Mouse (Mus musculus) kidney, embryonic 15.5 days (tissue): ENCODE measurements around the gene Stk32c. TPM values are rescaled to one million over a fixed set of nuclear protein-coding genes. Genes with fewer than 3 reads are reported as not detected.

Source experiments
- ATAC-seq: fragments of 200-750 bp; cut with Nextera tagmentation; replicated peaks from 2 replicates; pipeline ENCODE4 v1.8.0; 2017; ENCODE audit warnings: moderate TSS enrichment; ENCODE audit not compliant: low FRiP score
- H3K27ac ChIP-seq: fragments of 300-500 bp; sonication (generic); 2 replicates; pipeline ENCODE4 v1.5.1; 2015; ENCODE audit warnings: mild to moderate bottlenecking, inconsistent platforms
- H3K27me3 ChIP-seq: fragments of 300-500 bp; sonication (generic); 2 replicates; pipeline ENCODE4 v1.6.1; 2015; ENCODE audit warnings: inconsistent platforms
- H3K36me3 ChIP-seq: fragments of 300-500 bp; sonication (generic); 2 replicates; pipeline ENCODE4 v1.6.1; 2015; ENCODE audit warnings: inconsistent platforms
- H3K4me1 ChIP-seq: fragments of 300-500 bp; sonication (generic); 2 replicates; pipeline ENCODE4 v1.6.1; 2015; ENCODE audit warnings: inconsistent platforms
- H3K4me2 ChIP-seq: fragments of 300-500 bp; sonication (generic); 2 replicates; pipeline ENCODE4 v1.6.1; 2015; ENCODE audit warnings: moderate library complexity, mild to moderate bottlenecking, inconsistent platforms
- H3K4me3 ChIP-seq: fragments of 300-500 bp; sonication (generic); replicated peaks from 2 replicates; pipeline ENCODE4 v1.5.1; 2015; ENCODE audit warnings: mild to moderate bottlenecking, inconsistent platforms
- H3K9ac ChIP-seq: fragments of 300-500 bp; sonication (generic); 2 replicates; pipeline ENCODE4 v1.6.1; 2015; ENCODE audit warnings: mild to moderate bottlenecking, inconsistent platforms
- H3K9me3 ChIP-seq: fragments of 300-500 bp; sonication (generic); replicated peaks from 2 replicates; pipeline ENCODE4 v1.6.1; 2016; ENCODE audit warnings: inconsistent platforms
- WGBS: fragments of 180-500 bp; shearing (Covaris S2); methylation state at CpG from one replicate; pipeline ENCODE4 v1.1.7; 2015; ENCODE audit warnings: mixed read lengths; 5-methylcytosine and 5-hydroxymethylcytosine counted together
- polyA plus RNA-seq: library from polyadenylated mRNA; unstranded; fragments of >200 nt; fragmentation: Nextera tagmentation; extraction: Ambion mirVana; gene quantifications from 2 replicates; pipeline ENCODE4 v1.2.1, GENCODE M21; 2015

Stk32c gene
- polyA plus RNA-seq, 1 experiment from 2014 or later, result 0.16 TPM

DNA sequence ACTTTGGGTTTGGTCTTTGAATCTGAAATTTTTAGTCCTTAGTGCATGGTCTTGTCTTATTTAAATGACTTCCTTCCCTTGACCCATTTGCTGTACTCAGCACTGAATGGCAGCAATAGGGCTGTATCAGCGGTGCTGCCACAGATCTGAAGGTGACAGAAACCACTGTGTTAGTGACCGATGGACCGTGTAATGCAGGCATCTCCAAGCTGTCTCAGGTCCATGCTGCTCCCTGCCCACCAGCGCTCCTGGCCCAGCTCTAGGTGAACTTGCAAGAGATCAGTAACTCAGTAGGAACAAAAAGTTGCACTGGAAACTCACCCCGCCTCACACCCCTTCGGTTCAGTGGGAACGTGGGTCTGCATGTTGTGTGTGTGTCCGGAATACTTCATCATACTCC, 130.8 kb downstream of the Stk32c start:
- H3K4me3 ChIP-seq, result no peak overlapping the region
- 40% methylated on average over 8 of the region's 8 CpGs for WGBS
- peaks cover 46% of the 10 kb centered on the region for H3K4me1 ChIP-seq
- no peaks in the 10 kb centered on the region for H3K36me3 ChIP-seq
- no peak overlapping the region for H3K4me2 ChIP-seq
- 0 out of 2 replicates have a peak, but pooled peaks cover 3% of the 10 kb centered on the region for H3K9me3 ChIP-seq
- H3K27ac ChIP-seq, result no peak overlapping the region
- no peak for ATAC-seq
- H3K27me3 ChIP-seq, result peaks cover 30% of the 10 kb centered on the region
- H3K9ac ChIP-seq, result no peak overlapping the region

DNA sequence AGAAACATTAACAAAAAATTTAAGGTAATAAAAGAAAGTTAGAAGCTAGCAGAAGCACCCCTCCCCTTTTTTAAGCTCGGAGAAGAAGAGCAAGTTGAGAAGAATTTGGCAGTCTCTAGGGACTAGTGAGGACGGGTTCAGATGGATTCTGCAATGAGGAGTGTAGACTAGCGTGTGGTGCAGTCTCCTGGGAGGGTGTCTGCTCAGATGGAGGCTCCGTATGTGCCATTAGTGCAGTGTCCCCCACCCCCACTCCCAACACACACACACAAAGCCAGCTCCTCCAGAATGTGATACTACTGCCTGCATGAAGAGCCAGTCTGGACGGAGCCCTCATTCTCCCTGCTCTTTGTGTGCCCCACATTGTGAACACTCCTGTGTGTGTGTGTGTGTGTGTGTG, 131.9 kb downstream of the Stk32c start:
- H3K4me2 ChIP-seq, result no peak overlapping the region
- H3K4me1 ChIP-seq, result peaks cover 45% of the 10 kb centered on the region
- H3K9me3 ChIP-seq, result 0 out of 2 replicates have a peak, but pooled peaks cover 3% of the 10 kb centered on the region
- peaks cover 20% of the 10 kb centered on the region for H3K27me3 ChIP-seq
- H3K9ac ChIP-seq, result no peak overlapping the region
- no peak for ATAC-seq
- whole genome bisulfite sequencing, result 68% methylated on average over 5 of the region's 5 CpGs
- H3K36me3 ChIP-seq, result no peaks in the 10 kb centered on the region
- H3K4me3 ChIP-seq, result no peak overlapping the region
- H3K27ac ChIP-seq, result no peak overlapping the region

DNA sequence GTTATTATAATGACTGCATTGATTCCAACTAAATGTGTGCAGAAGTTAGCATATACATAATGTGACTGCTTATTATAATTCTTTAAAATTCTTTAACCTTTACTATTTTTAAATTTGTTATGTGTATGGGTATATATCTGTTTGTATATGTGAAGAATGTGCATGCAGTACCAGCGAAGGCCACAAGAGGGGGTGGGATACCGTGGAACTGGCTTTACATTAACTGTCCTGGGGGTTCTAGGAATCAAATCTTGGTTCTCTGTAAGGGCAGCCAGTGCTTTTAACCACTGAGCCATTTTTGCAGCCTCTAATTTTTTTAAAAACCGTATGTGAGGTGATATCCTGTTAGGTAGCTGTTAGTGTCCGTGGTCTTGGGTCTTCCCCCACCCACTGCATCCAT, 132.4 kb downstream of the Stk32c start:
- 76% methylated on average over 4 of the region's 4 CpGs for WGBS
- Histone ChIP-seq H3K4me2 (no peak overlapping the region), H3K4me3 (no peak overlapping the region), H3K27ac (no peak overlapping the region), H3K27me3 (peaks cover 15% of the 10 kb centered on the region), H3K4me1 (peaks cover 43% of the 10 kb centered on the region), H3K9ac (no peak overlapping the region), H3K9me3 (0 out of 2 replicates have a peak, but pooled peaks cover 3% of the 10 kb centered on the region), H3K36me3 (no peaks in the 10 kb centered on the region)
- ATAC-seq, result no peak

DNA sequence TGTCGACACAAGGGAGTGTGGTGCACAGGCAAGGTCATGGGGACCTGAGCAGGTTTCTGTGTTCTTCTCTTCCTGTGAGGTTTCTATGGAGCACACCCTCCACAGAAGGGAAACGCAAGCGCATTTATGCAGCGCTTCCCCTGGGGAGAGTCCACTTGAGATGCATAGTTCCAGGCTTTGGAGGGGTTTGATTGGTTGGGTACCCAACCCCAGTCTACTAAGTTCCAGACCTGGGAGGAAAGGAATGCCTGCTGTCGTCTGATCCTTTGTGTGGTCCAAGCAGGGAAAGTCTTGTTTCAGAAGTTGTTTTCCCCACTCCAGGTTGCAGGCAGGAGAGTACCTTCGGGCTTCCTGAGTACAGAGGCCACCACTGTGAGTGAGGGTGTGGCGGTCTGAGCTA, 134.0 kb downstream of the Stk32c start:
- Histone ChIP-seq H3K4me3 (no peak overlapping the region), H3K4me2 (no peak overlapping the region), H3K27ac (no peak overlapping the region), H3K36me3 (no peaks in the 10 kb centered on the region), H3K9ac (no peak overlapping the region), H3K27me3 (0 out of 2 replicates have a peak, but pooled peaks cover 2% of the 10 kb centered on the region), H3K4me1 (peaks cover 47% of the 10 kb centered on the region), H3K9me3 (0 out of 2 replicates have a peak, but pooled peaks cover 3% of the 10 kb centered on the region)
- no peak for ATAC-seq
- 67% methylated on average over 7 of the region's 7 CpGs for WGBS

DNA sequence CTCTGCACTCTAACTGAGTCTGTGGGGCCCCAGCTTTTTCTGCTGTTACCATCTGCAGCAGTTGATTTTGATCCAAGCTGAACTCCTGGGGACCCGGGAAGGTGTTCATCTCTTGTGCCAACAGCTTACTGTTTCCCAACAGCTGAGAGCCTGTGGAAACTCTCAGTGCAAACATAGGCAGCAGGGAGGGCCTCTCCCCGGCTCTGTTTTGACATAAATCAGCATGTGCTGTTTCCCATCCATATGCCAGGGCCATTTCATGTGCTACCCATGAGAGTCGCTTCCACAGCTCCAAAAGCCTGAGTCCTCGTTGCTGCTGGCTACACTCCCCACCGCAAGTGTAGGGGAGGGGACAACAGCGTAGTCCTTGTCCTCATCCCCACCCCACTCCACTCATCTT, 134.9 kb downstream of the Stk32c start:
- 0 out of 2 replicates have a peak overlapping the region, but pooled peaks have one; percentile 30 for H3K27ac ChIP-seq
- 40% methylated on average over 6 of the region's 6 CpGs for WGBS

DNA sequence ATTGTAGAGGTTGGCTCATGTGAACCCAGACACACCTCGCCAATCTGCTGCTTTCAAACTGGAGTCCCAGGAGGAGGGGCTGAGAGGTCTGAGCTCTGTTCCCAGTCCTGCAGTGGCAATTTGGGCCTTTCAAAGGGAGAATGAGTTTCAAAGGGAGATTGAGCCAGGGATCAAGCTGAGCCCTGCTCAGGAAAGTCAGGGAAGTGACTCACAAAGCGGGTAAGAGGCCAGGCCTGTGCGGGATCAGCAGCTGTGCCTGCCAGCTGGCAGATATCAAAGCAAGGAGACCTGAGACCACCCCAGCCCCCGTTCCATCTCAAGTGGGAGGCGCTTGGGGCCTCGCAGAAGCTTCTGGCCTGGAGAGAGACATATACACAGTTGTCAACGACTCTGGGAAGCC, 135.8 kb downstream of the Stk32c start:
- Histone ChIP-seq H3K9ac (no peak overlapping the region), H3K27ac (0 out of 2 replicates have a peak overlapping the region, but pooled peaks have one; percentile 30)

More for the DNA sequence above, 134.9 kb downstream of the Stk32c start:
- Histone ChIP-seq H3K4me3 (no peak overlapping the region), H3K36me3 (no peaks in the 10 kb centered on the region), H3K9me3 (0 out of 2 replicates have a peak, but pooled peaks cover 3% of the 10 kb centered on the region), H3K9ac (no peak overlapping the region), H3K4me1 (peaks cover 47% of the 10 kb centered on the region), H3K27me3 (0 out of 2 replicates have a peak, but pooled peaks cover 2% of the 10 kb centered on the region), H3K4me2 (no peak overlapping the region)
- no peak; the same call in 1 of the 2 replicates for ATAC-seq

DNA sequence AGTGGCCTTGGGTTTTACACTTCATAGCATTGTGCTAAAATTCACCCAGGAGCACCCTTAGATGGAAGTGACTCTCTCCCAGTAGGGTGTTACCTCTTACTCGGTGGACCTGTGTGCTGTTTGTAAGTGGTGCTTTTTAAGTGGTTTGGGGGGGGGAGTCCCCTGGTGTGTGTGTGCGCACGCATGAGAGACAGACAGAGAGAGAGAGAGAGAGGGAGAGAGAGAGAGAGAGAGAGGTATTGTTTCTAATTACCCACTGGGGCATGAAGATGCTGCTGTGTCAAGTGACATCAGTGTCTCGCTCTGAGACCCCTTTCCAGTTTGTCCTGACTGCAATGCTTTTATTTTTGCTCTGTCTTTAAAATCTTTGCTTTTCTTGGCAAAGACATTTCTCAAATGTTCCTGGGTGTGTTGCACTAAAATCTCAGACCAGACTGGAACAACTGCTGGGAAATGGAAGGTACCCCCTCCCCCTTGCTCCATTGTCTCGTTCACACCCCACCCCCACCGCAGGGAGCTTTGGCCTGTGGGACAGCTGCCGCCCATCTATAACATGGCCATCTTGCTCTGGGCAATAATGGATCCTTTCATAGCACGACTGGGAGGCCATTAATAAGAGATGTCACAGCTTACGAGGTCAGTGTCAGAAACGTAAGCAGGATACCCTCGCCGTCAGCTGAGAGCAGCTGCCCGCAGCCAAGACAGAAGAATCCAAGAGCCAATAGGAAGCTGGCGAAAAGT, 137.9 kb downstream of the Stk32c start:
- 0 out of 2 replicates have a peak, but pooled peaks cover 2% of the 10 kb centered on the region for H3K27me3 ChIP-seq
- H3K27ac ChIP-seq, result no peak overlapping the region
- WGBS, result 30% methylated on average over 14 of the region's 14 CpGs
- no peak overlapping the region for H3K4me2 ChIP-seq
- peaks cover 39% of the 10 kb centered on the region for H3K4me1 ChIP-seq
- H3K36me3 ChIP-seq, result no peaks in the 10 kb centered on the region
- H3K9me3 ChIP-seq, result no peaks in the 10 kb centered on the region
- H3K9ac ChIP-seq, result no peak overlapping the region
- H3K4me3 ChIP-seq, result no peak overlapping the region
- no peak for ATAC-seq

More for the DNA sequence above, 135.8 kb downstream of the Stk32c start:
- no peak overlapping the region for H3K4me3 ChIP-seq
- H3K4me2 ChIP-seq, result no peak overlapping the region
- H3K27me3 ChIP-seq, result 0 out of 2 replicates have a peak, but pooled peaks cover 2% of the 10 kb centered on the region
- ATAC-seq, result no peak; the same call in 1 of the 2 replicates
- H3K36me3 ChIP-seq, result no peaks in the 10 kb centered on the region
- H3K4me1 ChIP-seq, result peaks cover 42% of the 10 kb centered on the region
- WGBS, result 15% methylated on average over 7 of the region's 7 CpGs
- 0 out of 2 replicates have a peak, but pooled peaks cover 3% of the 10 kb centered on the region for H3K9me3 ChIP-seq

DNA sequence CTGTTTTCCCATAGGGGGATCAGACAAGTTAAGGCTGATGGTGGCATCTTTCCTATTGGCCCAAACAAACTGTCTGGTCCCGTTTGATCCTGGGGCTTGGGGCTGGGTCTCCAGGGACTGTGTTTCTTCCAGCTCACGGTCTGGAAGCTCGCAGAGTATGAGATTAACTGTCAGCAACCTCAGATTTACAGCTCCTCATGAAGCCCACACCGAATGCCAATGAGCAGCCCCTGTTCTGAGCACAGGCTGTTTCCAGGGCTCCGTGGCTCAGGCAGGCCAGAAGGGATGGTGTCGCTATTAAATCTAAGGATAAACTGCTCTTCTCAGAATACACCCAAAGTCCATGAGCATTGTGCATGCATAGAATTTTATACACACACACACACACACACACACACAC, 138.9 kb downstream of the Stk32c start:
- WGBS, result 21% methylated on average over 6 of the region's 6 CpGs
- H3K4me3 ChIP-seq, result no peak overlapping the region
- 0 out of 2 replicates have a peak, but pooled peaks cover 2% of the 10 kb centered on the region for H3K27me3 ChIP-seq
- no peaks in the 10 kb centered on the region for H3K9me3 ChIP-seq
- peaks cover 39% of the 10 kb centered on the region for H3K4me1 ChIP-seq
- H3K9ac ChIP-seq, result no peak overlapping the region
- no peak for ATAC-seq
- no peak overlapping the region for H3K4me2 ChIP-seq
- H3K36me3 ChIP-seq, result no peaks in the 10 kb centered on the region
- H3K27ac ChIP-seq, result no peak overlapping the region

DNA sequence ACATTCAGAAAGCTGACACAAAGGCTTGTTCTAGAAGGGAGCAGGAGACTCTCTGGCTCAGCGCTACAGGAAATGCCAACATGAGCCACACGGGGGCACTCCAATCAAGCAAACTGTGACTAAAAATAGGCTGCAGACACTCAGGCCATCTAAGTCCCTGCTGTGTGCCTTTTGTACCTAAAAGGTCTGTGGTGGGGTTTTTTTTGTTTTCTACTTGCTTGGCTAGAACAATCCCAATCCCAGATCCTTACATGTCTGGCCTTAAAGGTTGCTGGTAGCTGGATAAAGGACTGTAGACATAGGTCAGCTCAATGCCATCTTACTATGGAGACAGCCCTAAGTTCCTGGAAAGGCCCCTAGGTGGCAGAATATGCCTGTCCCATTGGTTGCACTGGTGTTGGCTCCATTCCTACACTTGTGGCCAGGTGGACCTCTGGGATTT, 144.9 kb downstream of the Stk32c start:
- Histone ChIP-seq H3K36me3 (no peaks in the 10 kb centered on the region), H3K27ac (no peak overlapping the region), H3K4me1 (no peaks in the 10 kb centered on the region), H3K9ac (no peak overlapping the region), H3K4me3 (no peak overlapping the region), H3K27me3 (0 out of 2 replicates have a peak, but pooled peaks cover 7% of the 10 kb centered on the region), H3K4me2 (no peak overlapping the region), H3K9me3 (no peaks in the 10 kb centered on the region)
- ATAC-seq, result peak; percentile 69; the same call in 1 of the 2 replicates
- 4% methylated on average over 2 of the region's 2 CpGs for WGBS

DNA sequence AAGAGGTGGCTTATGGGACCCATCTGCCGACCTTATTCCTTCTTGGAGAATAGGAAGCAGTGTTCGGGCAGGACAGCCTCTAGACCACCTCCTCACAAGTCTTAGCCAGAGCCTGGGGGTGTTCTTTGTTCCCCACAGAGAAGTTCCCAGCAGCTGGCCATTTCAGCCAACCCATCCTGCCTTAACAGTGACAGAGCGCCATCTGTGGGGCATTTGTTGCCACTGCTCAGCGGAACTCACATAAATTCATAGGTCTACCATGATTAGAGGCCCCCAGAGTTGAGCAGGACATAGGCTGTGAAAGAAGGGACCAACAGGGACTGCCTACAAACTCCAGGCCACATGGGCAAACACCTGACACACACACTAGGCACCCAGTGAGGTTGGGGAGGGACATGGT, 149.7 kb downstream of the Stk32c start:
- Histone ChIP-seq H3K4me3 (no peak overlapping the region), H3K4me1 (no peaks in the 10 kb centered on the region), H3K9ac (no peak overlapping the region), H3K27me3 (0 out of 2 replicates have a peak, but pooled peaks cover 7% of the 10 kb centered on the region), H3K27ac (no peak overlapping the region), H3K36me3 (no peaks in the 10 kb centered on the region), H3K9me3 (no peaks in the 10 kb centered on the region), H3K4me2 (no peak overlapping the region)
- no peak for ATAC-seq
- 54% methylated on average over 4 of the region's 4 CpGs for WGBS
